Mouse (Mus musculus) cerebellum, adult 8-10 months (tissue): ENCODE data around the gene Slc7a11.

Experiments
- DNase-seq: peaks from one replicate; pipeline ENCODE4 v3.0.0; 2022

Gene Slc7a11

DNA sequence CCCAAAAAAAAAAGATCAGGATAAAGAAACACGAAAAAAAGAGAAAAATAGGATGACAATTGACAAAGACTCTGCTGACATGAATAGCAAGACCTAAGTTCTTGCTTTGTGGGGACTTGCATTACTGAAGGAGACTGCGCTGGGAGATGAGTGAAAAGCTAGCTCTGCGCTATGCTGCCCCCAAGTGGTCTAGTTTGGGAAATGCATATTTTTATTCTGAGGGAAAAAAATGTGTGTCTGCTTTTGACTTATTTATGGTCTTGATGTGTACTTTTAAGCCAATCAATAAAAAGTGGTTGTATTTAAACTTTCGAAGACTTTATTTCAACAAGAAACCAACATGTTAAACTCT is 142.5 kb downstream of the Slc7a11 start:
- DNase-seq, result peak; percentile 57

GRCm38 (mm10) chr3:50300002-50300951 is 143.1 kb downstream of the Slc7a11 start:
- no peak for DNase-seq

DNA sequence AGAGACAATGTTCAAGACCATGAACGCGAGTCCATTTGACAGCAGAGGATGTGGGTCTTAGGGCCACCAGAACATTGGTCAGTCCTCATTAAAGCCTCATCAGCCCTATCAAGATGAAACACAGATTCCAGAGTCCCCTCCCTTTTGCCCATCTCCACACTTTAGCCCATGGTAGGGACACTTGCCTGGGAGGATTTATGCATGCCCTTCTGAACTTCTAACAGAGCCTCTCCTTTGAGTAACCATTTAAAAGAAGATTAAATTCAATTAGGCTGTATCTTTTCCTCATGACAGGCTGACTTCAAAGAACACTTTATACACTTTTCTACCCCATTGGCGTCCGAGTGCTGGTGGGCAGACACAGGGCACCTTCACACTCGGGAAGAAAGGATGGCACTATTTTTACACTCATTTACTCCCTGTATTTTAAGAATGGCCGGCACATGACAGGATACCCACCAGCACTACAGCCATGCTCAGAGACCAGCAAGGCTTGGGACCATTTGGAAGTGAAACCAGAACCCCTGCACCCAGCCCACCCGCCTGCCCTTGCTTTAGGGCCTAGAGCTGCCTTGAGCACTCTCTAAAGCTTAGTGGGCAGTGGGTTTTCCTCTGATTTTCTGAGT is 144.9 kb downstream of the Slc7a11 start:
- DNase-seq, result no peak

DNA sequence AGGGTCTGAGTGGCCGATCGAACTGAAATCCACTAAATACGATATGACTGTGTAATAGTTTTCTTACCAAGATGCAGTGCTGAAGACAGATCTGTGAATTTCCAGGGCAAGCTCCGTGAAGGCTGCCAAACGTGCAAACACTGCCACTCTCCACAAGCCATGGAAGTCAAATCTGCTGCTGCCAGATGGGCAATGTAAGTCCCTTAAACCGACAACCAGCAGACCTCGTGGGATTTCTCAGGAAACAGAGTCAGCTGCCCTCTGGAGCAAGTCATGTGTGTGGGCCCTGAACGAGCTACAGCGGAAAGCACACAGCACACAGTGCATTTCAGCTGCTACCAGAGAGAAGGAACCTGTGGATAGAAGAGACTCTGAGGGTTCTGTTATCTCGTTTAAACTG is 146.5 kb downstream of the Slc7a11 start:
- no peak for DNase-seq

- DNase-seq, result no peak
These were observed 168.4 kb downstream of the Slc7a11 start for GRCm38 (mm10) chr3:50275023-50275422.

DNA sequence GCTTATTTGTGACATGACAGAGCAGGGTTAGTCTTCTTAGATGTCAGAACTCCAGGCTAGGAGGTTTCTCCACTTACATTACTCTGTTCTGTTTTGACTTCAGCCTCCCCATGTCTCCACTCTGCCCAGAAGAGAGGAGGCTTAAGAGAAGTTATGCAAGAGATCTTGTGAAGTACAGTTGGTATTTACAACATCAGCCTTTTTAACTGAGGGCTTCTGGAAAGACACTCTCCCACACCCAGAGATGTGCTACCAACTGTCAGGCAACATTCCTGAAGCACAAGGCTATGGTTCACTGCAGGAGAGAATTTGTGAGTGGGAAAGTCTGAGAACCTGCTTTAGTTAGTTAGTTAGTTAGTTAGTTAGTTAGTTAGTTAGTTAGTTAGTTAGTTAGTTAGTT is 171.2 kb downstream of the Slc7a11 start:
- no peak for DNase-seq

DNA sequence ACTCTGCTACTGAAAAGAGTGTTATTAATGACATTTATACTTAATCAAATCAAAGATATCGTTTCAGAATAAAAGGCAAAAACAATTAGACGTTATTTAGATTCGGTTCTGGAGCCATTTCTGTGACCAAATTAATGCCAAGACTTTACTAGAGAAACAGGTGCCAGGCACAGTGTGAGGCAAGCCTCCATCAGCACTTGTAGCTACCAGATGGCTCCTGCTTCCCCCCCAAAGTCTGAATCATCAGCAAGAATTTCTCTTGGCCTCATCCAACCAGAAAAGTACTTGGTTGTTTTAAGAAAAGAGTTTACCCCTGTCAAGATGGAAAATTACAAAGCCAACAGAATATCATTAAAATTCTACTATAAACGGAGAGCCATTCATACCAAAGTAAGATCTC is 173.7 kb downstream of the Slc7a11 start:
- DNase-seq, result peak; percentile 43

DNA sequence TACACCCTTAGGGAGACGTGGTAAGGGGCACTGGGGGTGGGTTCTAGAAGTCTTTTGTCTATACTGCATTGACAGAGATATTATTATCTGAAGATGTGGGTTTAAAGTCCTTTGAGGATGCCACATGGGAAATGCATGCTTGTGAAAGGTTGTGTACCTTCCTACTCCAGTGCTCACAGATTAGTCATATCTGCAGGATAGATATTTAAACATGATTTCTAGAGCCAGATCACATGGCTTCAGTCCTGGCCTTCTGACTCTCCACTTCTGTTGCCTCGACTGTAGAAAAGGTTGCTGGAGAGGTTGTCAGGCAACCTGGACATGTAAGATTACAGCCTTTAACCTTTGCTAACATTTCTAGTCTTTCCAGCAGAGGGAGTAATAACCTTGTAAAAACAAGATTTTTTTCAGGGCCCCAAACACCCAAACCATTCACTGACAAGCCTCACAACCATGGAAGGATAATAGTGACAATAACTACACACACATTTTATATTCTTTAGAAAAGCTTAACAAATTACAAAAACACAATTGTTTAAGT is 180.8 kb downstream of the Slc7a11 start:
- DNase-seq, result no peak

DNA sequence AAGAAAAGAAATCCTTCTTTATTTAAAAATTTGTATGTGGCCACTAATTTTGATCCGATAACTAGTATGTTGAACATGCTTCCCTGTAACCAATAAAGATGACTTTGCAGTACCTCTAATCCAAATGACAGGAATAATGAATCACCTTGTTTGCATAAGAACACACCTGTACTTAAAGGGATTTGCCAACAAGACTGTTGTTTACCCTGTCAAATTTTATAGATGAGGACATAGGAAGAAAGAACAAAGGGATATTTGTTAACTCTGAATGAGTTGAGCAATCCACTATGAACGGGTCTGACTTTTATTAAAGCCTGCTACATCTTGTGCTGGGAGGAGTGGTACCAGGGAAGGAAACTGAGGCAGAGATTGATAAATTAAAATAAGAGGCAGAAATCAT is 181.3 kb downstream of the Slc7a11 start:
- no peak for DNase-seq

GRCm38 (mm10) chr3:50260667-50261066 is 182.7 kb downstream of the Slc7a11 start:
- no peak for DNase-seq

GRCm38 (mm10) chr3:50258852-50259251 is 184.6 kb downstream of the Slc7a11 start:
- DNase-seq, result no peak

DNA sequence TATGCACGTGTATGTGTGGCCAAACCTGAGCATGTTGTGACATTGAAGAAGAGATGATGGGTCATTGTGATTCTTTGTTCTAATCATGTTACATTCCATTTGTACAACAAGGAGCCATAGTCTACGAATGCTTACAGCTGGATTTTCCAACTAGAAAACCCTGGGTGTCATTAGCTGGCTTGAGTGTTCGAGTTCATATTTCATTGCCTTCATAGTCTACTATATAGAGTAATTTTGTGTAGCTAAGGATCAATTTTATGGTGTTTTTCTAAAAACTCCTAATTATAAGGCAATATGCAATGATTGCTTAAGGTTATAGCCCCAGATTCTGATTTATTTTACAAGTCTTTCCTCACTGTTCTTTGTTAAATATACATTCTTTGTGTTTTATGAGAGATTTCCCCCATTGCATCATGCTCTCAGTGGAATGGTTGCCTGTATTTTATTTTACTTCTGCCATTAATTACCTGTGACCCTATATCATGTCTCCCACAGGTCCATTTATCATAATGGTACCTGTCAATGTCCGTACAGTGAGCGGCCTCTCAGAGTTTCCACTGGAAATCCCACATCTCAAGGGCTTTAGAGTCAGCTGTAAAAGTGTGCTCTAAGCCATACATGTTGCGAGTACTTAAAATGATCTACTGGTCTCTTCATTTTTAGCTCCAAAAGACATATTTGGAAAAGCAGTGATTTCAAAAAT is 193.7 kb downstream of the Slc7a11 start:
- no peak for DNase-seq

DNA sequence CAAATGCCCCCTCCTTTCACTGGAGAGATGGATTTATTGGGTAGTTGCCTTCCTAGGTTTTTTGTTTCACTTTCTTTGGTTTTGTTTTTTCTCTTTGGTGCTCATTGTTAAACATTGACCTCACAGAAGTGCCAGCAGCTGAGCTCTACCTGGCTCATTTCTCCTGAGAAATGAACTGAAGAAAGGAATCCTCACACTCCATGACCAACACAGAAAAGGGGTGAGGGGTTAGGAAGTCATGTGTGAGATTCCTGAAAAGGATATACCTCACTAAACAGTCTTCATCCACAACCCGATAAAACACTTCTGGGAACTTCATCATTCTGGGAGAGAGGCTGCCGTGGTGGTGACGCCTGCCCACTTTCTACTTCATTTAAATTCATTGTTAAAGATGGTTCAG is 207.4 kb downstream of the Slc7a11 start:
- no peak for DNase-seq

- DNase-seq, result no peak
These were observed 210.3 kb downstream of the Slc7a11 start for GRCm38 (mm10) chr3:50233144-50233543.

GRCm38 (mm10) chr3:50224390-50225114 is 218.9 kb downstream of the Slc7a11 start:
- DNase-seq, result no peak

- DNase-seq, result no peak
These were observed 223.0 kb downstream of the Slc7a11 start for GRCm38 (mm10) chr3:50220454-50220853.

GRCm38 (mm10) chr3:50186369-50186768 is 257.0 kb downstream of the Slc7a11 start:
- DNase-seq, result no peak

GRCm38 (mm10) chr3:50185879-50186278 is 257.5 kb downstream of the Slc7a11 start:
- no peak for DNase-seq

GRCm38 (mm10) chr3:50160756-50161155 is 282.7 kb downstream of the Slc7a11 start:
- no peak for DNase-seq

DNA sequence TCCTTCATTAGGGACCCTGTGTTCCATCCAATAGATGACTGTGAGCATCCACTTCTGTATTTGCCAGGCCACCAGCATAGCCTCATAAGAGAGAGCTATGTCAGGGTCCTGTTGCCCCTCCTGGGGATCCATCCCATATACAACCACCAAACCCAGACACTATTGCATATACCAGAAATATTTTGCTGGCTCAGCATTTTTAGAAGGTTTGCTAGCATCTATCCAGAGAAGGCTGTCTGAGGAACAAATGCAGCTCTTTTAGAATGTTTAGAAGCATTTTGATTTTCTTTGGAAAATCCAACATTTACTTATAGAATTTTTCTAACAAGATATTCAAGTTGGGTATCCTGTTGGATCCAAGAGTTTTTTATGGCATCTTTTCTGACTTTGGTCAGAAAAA is 299.3 kb downstream of the Slc7a11 start:
- no peak for DNase-seq

DNA sequence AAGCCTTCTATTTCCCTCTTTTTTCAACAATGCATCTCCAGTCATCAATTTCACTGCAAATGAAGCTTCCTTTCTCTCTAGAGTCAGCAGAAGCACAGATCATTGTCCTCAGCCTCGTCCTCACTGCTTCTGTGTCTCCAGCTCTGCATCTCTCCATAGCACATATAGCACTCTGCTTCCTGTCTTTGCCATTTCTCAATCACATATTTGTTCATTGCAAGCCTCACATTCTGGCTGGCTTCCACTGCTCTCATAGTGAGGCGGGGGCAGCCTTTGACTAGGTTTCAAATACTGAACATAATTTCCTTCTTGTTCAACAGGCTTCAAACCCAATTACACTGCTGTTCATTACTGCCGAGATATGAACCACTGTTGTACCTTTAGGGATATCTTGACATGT is 305.1 kb downstream of the Slc7a11 start:
- DNase-seq, result no peak

- DNase-seq, result no peak
These were observed 311.2 kb downstream of the Slc7a11 start for GRCm38 (mm10) chr3:50132204-50132603.

GRCm38 (mm10) chr3:50130319-50130718 is 313.1 kb downstream of the Slc7a11 start:
- DNase-seq, result no peak
